Mouse (Mus musculus) bone marrow macrophage, adult 2 months (primary cell): Measurements from ENCODE around the gene Pcsk5. TPM values are rescaled to one million over a fixed set of nuclear protein-coding genes. Genes with fewer than 3 reads are reported as not detected.

Experiments
- H3K27ac ChIP-seq: 2 replicates; pipeline ENCODE4 v1.5.1; 2012; ENCODE audit warnings: low read depth, low read length; ENCODE audit not compliant: insufficient read depth
- H3K4me1 ChIP-seq: 2 replicates; pipeline ENCODE4 v1.6.1; 2012; ENCODE audit warnings: low read length; ENCODE audit not compliant: control insufficient read depth, insufficient read depth
- H3K4me3 ChIP-seq: 2 replicates; pipeline ENCODE4 v1.5.1; 2012; ENCODE audit warnings: mild to moderate bottlenecking, low read length, moderate library complexity; ENCODE audit not compliant: insufficient read depth
- CTCF ChIP-seq: IDR thresholded peaks from 2 replicates; pipeline ENCODE4 v1.5.1; 2012; ENCODE audit warnings: low read depth, mild to moderate bottlenecking, low read length, moderate library complexity
- POLR2A ChIP-seq: IDR thresholded peaks from 2 replicates; pipeline ENCODE4 v1.6.1; 2012; ENCODE audit warnings: mild to moderate bottlenecking, low read depth, low read length, borderline replicate concordance
- polyA plus RNA-seq: library from polyadenylated mRNA; stranded (reverse); fragments of >200 nt; gene quantifications from 2 replicates; pipeline ENCODE4 v1.2.4, GENCODE M21; 2012; ENCODE audit not compliant: missing spikeins, insufficient read depth, insufficient read length

The Pcsk5 gene
- polyA plus RNA-seq, 1 experiment: not detected

GRCm38 (mm10) chr19:17662271-17662670 is 175.2 kb downstream of the Pcsk5 start:
- Histone ChIP-seq H3K4me1 (no peaks in the 10 kb centered on the region), H3K4me3 (no peak overlapping the region), H3K27ac (no peak overlapping the region)
- TF ChIP-seq CTCF (no peak), POLR2A (no peak)

DNA sequence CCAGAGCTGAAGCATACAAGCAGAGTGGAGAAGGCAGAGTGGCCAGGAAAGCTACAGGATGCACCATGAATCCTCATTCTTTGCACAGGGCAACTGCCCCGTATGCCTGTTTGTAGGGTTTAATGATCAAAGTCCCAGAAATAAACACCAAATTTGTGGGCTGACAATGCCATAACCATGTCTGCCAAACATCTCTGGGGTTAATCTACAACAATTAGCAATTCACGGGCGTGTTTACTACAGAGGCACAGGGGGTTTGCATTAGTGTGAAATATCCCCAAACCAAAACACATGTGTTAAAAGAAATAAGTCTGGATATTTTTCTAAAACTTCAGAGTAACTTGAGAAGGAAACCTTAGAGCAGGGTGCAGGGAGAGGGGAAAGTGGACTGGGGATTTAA is 178.1 kb downstream of the Pcsk5 start:
- Histone ChIP-seq H3K4me1 (no peaks in the 10 kb centered on the region), H3K27ac (no peak overlapping the region)
- TF ChIP-seq POLR2A: no peak
- TF ChIP-seq CTCF: no peak

DNA sequence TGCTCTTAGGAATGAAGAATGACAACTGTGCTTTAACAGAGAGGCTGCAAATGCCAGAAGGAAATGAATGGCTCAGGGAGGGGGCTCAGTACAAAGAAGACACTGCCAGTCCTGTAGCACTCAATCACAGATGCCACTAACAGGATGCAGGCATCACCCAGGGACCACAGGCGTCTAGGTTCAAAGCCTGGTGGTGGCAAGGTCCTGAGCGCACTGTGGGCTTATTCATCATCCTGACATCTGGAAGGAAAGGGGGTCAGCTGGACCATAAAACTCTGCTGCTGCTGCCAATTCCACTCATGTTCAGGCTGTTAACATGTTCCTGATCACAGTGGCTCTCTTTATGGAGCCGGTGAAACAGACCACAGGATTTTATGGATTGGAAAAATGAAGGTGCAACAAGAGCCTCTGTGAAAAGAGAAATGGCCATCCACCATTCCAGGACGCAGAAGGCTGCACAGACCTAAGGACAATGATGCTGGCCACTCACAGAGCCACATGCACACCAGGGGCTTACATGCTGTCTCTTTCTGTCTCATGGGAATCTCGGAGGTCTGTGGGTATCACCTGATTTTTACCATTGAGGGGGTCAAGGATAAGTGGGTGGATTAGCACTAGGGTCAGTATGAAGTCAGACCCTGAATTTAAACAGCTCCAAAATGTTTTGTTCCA is 186.5 kb downstream of the Pcsk5 start:
- TF ChIP-seq POLR2A (no peak), CTCF (no peak)
- no peak overlapping the region for H3K4me3 ChIP-seq

More for the DNA sequence above, 178.1 kb downstream of the Pcsk5 start:
- no peak overlapping the region for H3K4me3 ChIP-seq

GRCm38 (mm10) chr19:17649967-17650366 is 187.5 kb downstream of the Pcsk5 start:
- Histone ChIP-seq H3K4me3 (no peak overlapping the region), H3K4me1 (no peaks in the 10 kb centered on the region), H3K27ac (no peak overlapping the region)
- no peak for TF ChIP-seq CTCF
- TF ChIP-seq POLR2A: no peak

More for the DNA sequence above, 186.5 kb downstream of the Pcsk5 start:
- Histone ChIP-seq H3K4me1 (no peaks in the 10 kb centered on the region), H3K27ac (no peak overlapping the region)

- TF ChIP-seq POLR2A (no peak), CTCF (no peak)
- no peak overlapping the region for H3K27ac ChIP-seq
- no peaks in the 10 kb centered on the region for H3K4me1 ChIP-seq
- H3K4me3 ChIP-seq: no peak overlapping the region
These were observed 194.2 kb downstream of the Pcsk5 start for GRCm38 (mm10) chr19:17643128-17643797.

- no peak overlapping the region for H3K27ac ChIP-seq
- TF ChIP-seq CTCF (no peak), POLR2A (no peak)
- no peak overlapping the region for H3K4me3 ChIP-seq
- no peaks in the 10 kb centered on the region for H3K4me1 ChIP-seq
These were observed 201.4 kb downstream of the Pcsk5 start for GRCm38 (mm10) chr19:17635984-17636383.

- Histone ChIP-seq H3K4me1 (no peaks in the 10 kb centered on the region), H3K4me3 (no peak overlapping the region), H3K27ac (no peak overlapping the region)
- TF ChIP-seq POLR2A (no peak), CTCF (no peak)
These were observed 221.8 kb downstream of the Pcsk5 start for GRCm38 (mm10) chr19:17615646-17616045.

- Histone ChIP-seq H3K4me1 (no peaks in the 10 kb centered on the region), H3K4me3 (no peak overlapping the region), H3K27ac (no peak overlapping the region)
- TF ChIP-seq POLR2A: no peak
- TF ChIP-seq CTCF: no peak
These were observed 230.9 kb downstream of the Pcsk5 start for GRCm38 (mm10) chr19:17606510-17606909.

GRCm38 (mm10) chr19:17606093-17606492 is 231.3 kb downstream of the Pcsk5 start:
- no peak overlapping the region for H3K27ac ChIP-seq
- no peaks in the 10 kb centered on the region for H3K4me1 ChIP-seq
- no peak overlapping the region for H3K4me3 ChIP-seq
- TF ChIP-seq CTCF: no peak
- TF ChIP-seq POLR2A: no peak

- Histone ChIP-seq H3K4me3 (no peak overlapping the region), H3K27ac (no peak overlapping the region), H3K4me1 (no peaks in the 10 kb centered on the region)
- TF ChIP-seq CTCF: no peak
These were observed 234.1 kb downstream of the Pcsk5 start for GRCm38 (mm10) chr19:17603322-17603721.

- TF ChIP-seq POLR2A: no peak
- no peak for TF ChIP-seq CTCF
- Histone ChIP-seq H3K27ac (no peak overlapping the region), H3K4me3 (no peak overlapping the region), H3K4me1 (no peaks in the 10 kb centered on the region)
These were observed 237.1 kb downstream of the Pcsk5 start for GRCm38 (mm10) chr19:17600347-17600746.
